In genomic region chr7:140966921-140967320, GRCm38 (mm10) we compare ENCODE assay signal across 9 mouse cellular contexts. TPM values are rescaled to one million over a fixed set of nuclear protein-coding genes. Genes with fewer than 3 reads are reported as not detected.
DNase-seq lines count a peak whose midpoint lies in the region; ATAC-seq and TF ChIP-seq lines count a peak whose summit lies in the region.
"Had no signal": no experiment of that assay in that cellular context is flagged by ENCODE, and none has a peak within 500 bp of the region (broad histone marks: within the 10 kb centered on the region; RNA-seq: fewer than 3 reads in every experiment).

Gene Ifitm1 (plus strand): TSS chr7:140967221.

- no peak within 1 kb of the TSS for H3K4me2 ChIP-seq in heart, embryonic 16.5 days (ENCODE audit: low read depth, low read length)
- H3K4me2 ChIP-seq in forebrain, embryonic 16.5 days (ENCODE audit: low read length): no peak within 1 kb of the TSS

- 79% methylated on average over 4 of the region's 4 CpGs for WGBS in heart, embryonic 16.5 days
- 84% methylated on average over 4 of the region's 4 CpGs for WGBS in forebrain, embryonic 16.5 days

- DNase-seq in heart, adult 8-10 months (ENCODE audit: low spot score): no peak
- no peak for DNase-seq in ES-E14 (ENCODE audit: low read depth, low spot score)
- DNase-seq in gastrocnemius, postnatal 4 days (ENCODE audit: low spot score in 2 of 2): no peak
- DNase-seq in right cerebral cortex, postnatal 10 days (ENCODE audit: low spot score in 2 of 2): no peak

- H3K27me3 ChIP-seq in heart, embryonic 16.5 days (ENCODE audit: control insufficient read depth, insufficient read depth, low read length): peaks cover 6% of the 10 kb centered on the region
- no peaks in the 10 kb centered on the region; the same call in 1 of the 2 replicates for H3K27me3 ChIP-seq in forebrain, embryonic 16.5 days (replicated peaks; ENCODE audit: control insufficient read depth, insufficient read depth, low read length)

- H3K9ac ChIP-seq in heart, embryonic 16.5 days (ENCODE audit: low read length): no peak within 1 kb of the TSS
- H3K9ac ChIP-seq in ES-E14 (ENCODE audit: insufficient read depth, low read depth, low read length, poor library complexity, severe bottlenecking): no peak within 1 kb of the TSS; the same call in 1 of the 2 replicates
- H3K9ac ChIP-seq in forebrain, embryonic 16.5 days (replicated peaks; ENCODE audit: low read depth, low read length): no peak within 1 kb of the TSS

- in situ Hi-C loops in ES-E14 (cut with MboI; ENCODE audit: low sequenced_read_pairs in 2 of 2, unreplicated experiment in 2 of 2): no loop called here

- H3K4me3 ChIP-seq in heart, embryonic 16.5 days (ENCODE audit: low read length): no peak within 1 kb of the TSS
- peak within 1 kb of the TSS; percentile 51 to 77 for H3K4me3 ChIP-seq in ES-E14 (ENCODE audit: insufficient read depth in 1 of 2, low read depth in 1 of 2, low read length in 2 of 2, poor library complexity in 1 of 2, severe bottlenecking in 1 of 2)
- no peak within 1 kb of the TSS for H3K4me3 ChIP-seq in forebrain, embryonic 16.5 days (replicated peaks; ENCODE audit: low read length)
- H3K4me3 ChIP-seq: left cerebral cortex, adult 2 months had no signal

- H3K9me3 ChIP-seq in heart, embryonic 16.5 days (replicated peaks; ENCODE audit: control insufficient read depth, low read length): no peaks in the 10 kb centered on the region
- no peaks in the 10 kb centered on the region for H3K9me3 ChIP-seq in ES-E14 (ENCODE audit: control insufficient read depth, insufficient read depth, low read depth, low read length)
- H3K9me3 ChIP-seq in forebrain, embryonic 16.5 days (ENCODE audit: control insufficient read depth, low read length): no peaks in the 10 kb centered on the region

- no peaks in the 10 kb centered on the region for H3K4me1 ChIP-seq in heart, embryonic 16.5 days (ENCODE audit: control insufficient read depth, insufficient read depth, low read length)
- peaks cover 21 to 44% of the 10 kb centered on the region in 2 experiments for H3K4me1 ChIP-seq in ES-E14 (ENCODE audit: control insufficient read depth in 2 of 2, insufficient read depth in 2 of 2, low read length in 2 of 2, poor library complexity in 1 of 2)
- H3K4me1 ChIP-seq in forebrain, embryonic 16.5 days (replicated peaks; ENCODE audit: control insufficient read depth, insufficient read depth, low read length): no peaks in the 10 kb centered on the region

- no peaks in the 10 kb centered on the region for H3K36me3 ChIP-seq in heart, embryonic 16.5 days (ENCODE audit: control insufficient read depth, insufficient read depth)
- peaks cover 9% of the 10 kb centered on the region; the same call in 1 of the 2 replicates for H3K36me3 ChIP-seq in ES-E14 (ENCODE audit: control insufficient read depth, insufficient read depth, low read length, poor library complexity, severe bottlenecking)
- H3K36me3 ChIP-seq in forebrain, embryonic 16.5 days (ENCODE audit: control insufficient read depth, insufficient read depth): no peaks in the 10 kb centered on the region

- no peak for ATAC-seq in heart, embryonic 16.5 days (replicated peaks; ENCODE audit: extremely low read depth, insufficient read depth, low FRiP score)
- ATAC-seq in hematopoietic stem cell, adult 5-6 weeks (replicated peaks in 1 of 2; ENCODE audit: insufficient read depth in 1 of 2, low FRiP score in 2 of 2, low TSS enrichment in 1 of 2, low read depth in 1 of 2, poor library complexity in 2 of 2, severe bottlenecking in 2 of 2): no peak
- ATAC-seq in megakaryocyte-erythroid progenitor cell, adult 5-6 weeks (replicated peaks; ENCODE audit: low FRiP score, low TSS enrichment, poor library complexity, severe bottlenecking): no peak
- no peak for ATAC-seq in forebrain, embryonic 16.5 days

- no peak within 1 kb of the TSS for H3K27ac ChIP-seq in heart, embryonic 16.5 days (ENCODE audit: low read length)
- peak within 1 kb of the TSS; percentile 75 for H3K27ac ChIP-seq in ES-E14 (ENCODE audit: insufficient read depth, low read depth, low read length, poor library complexity, severe bottlenecking)
- no peak within 1 kb of the TSS for H3K27ac ChIP-seq in forebrain, embryonic 16.5 days (ENCODE audit: low read length)
- H3K27ac ChIP-seq: left cerebral cortex, adult 2 months had no signal

TF ChIP-seq in ES-E14, 5 proteins besides CTCF, POLR2A, EP300 and RAD21:
- TF ChIP-seq ZC3H11A (IDR thresholded peaks at IDR 0.05; ENCODE audit: borderline replicate concordance, low read depth, low read length) (no peak), CHD2 (IDR thresholded peaks at IDR 0.05; ENCODE audit: low read depth, low read length) (no peak), HCFC1 (IDR thresholded peaks at IDR 0.05; ENCODE audit: borderline replicate concordance, insufficient read depth, low read length) (no peak), ZNF384 (IDR thresholded peaks at IDR 0.05; ENCODE audit: low read depth, low read length) (no peak), MAFK (IDR thresholded peaks at IDR 0.05; ENCODE audit: insufficient read depth, low read depth, low read length) (no peak)

RNA-seq across cellular contexts. Expression of gene Ifitm1, which starts in this region (rescaled TPM):
- polyA plus RNA-seq in heart, embryonic 16.5 days (2015; fragmentation: Nextera tagmentation; extraction: Ambion mirVana): 24.0 and 34.8 TPM in 2 replicates
- total RNA-seq in heart, adult 8-10 months (2022): 1 to 10 TPM; 1.6 to 6.3 (median 5.0) TPM
- 274 and 585 TPM in 2 replicates for total RNA-seq in ES-E14 (2012; rRNA removed)
- 250 and 359 TPM in 2 replicates for total RNA-seq in hematopoietic stem cell, adult 5-6 weeks (2017)
- 37.2 and 54.3 TPM in 2 replicates for total RNA-seq in megakaryocyte-erythroid progenitor cell, adult 5-6 weeks (2014; fragmentation: Nextera tagmentation)
- total RNA-seq in megakaryocyte-erythroid progenitor cell, adult 5-6 weeks (2017): 20.9 and 50.8 TPM in 2 replicates
- total RNA-seq in gastrocnemius, postnatal 4 days (2021): 1 to 10 TPM; 4.9 to 8.2 TPM
- polyA plus RNA-seq in forebrain, embryonic 16.5 days (2015; fragmentation: Nextera tagmentation; extraction: Ambion mirVana): 9.0 and 11.2 TPM in 2 replicates

Comparison
In these comparisons a context has a peak if more than half of its experiments do, and no peak if none do; other contexts are left out.
1. H3K4me3 ChIP-seq: peak in ES-E14 (2 of 2); none in heart, embryonic 16.5 days (single experiment) and forebrain, embryonic 16.5 days (single experiment).